Mouse (Mus musculus) heart, postnatal 36 days (tissue): ENCODE measurements at regions not wholly inside any gene's neighbourhood (a gene's known extent, or its start where the extent isn't known, plus 50 kb on each side); places are given as distances from the start of the nearest gene placed in this dataset.

Source experiments
- DNase-seq, 2 experiments: peaks; one replicate each; pipeline ENCODE4 v3.0.0; 2021 to 2022
- intact Hi-C: fragments of 180-260 bp; cut with DNase I; formaldehyde crosslinking; loops from one replicate; pipeline ENCODE4 v1.15.1; 2025

GRCm38 (mm10) chr15:31087607-31088006 lies 136.5 kb upstream of the Dap start:
- intact Hi-C loops: no loop called here
- DNase-seq: no peak

- intact Hi-C loops: no loop called here
- no peak for DNase-seq
These were observed 132.1 kb upstream of the Dap start for GRCm38 (mm10) chr15:31091916-31092570.

- intact Hi-C loops: no loop called here
- no peak for DNase-seq
These were observed 127.9 kb upstream of the Dap start for GRCm38 (mm10) chr15:31096206-31096605.

GRCm38 (mm10) chr15:31097301-31097700 lies 126.8 kb upstream of the Dap start:
- intact Hi-C loops: no loop called here
- DNase-seq: no peak

- no peak for DNase-seq
- intact Hi-C loops: no loop called here
These were observed 119.4 kb upstream of the Dap start for GRCm38 (mm10) chr15:31104743-31105142.

- intact Hi-C loops: no loop called here
- DNase-seq: no peak
These were observed 117.2 kb upstream of the Dap start for GRCm38 (mm10) chr15:31106907-31107306.

- no peak for DNase-seq
These were observed 110.9 kb upstream of the Dap start for GRCm38 (mm10) chr15:31113216-31113615.

GRCm38 (mm10) chr15:31117338-31117737 lies 106.8 kb upstream of the Dap start:
- no peak for DNase-seq
- intact Hi-C loops: no loop called here

More at GRCm38 (mm10) chr15:31113216-31113615, 110.9 kb upstream of the Dap start:
- intact Hi-C loops: no loop called here

- no peak for DNase-seq
- intact Hi-C loops: no loop called here
These were observed 104.0 kb upstream of the Dap start for GRCm38 (mm10) chr15:31120147-31120546.

- no peak for DNase-seq
- intact Hi-C loops: no loop called here
These were observed 98.3 kb upstream of the Dap start for GRCm38 (mm10) chr15:31125784-31126183.

GRCm38 (mm10) chr15:31126999-31127398 lies 97.1 kb upstream of the Dap start:
- DNase-seq: no peak
- intact Hi-C loops: no loop called here

GRCm38 (mm10) chr15:31134891-31135290 lies 89.2 kb upstream of the Dap start:
- DNase-seq: no peak
- intact Hi-C loops: no loop called here

GRCm38 (mm10) chr15:31138637-31139036 lies 85.5 kb upstream of the Dap start:
- intact Hi-C loops: no loop called here
- DNase-seq: no peak

GRCm38 (mm10) chr15:31141750-31142149 lies 82.4 kb upstream of the Dap start:
- DNase-seq: no peak
- intact Hi-C loops: no loop called here

GRCm38 (mm10) chr15:31148251-31149145 lies 75.6 kb upstream of the Dap start:
- intact Hi-C loops: no loop called here

GRCm38 (mm10) chr15:31149855-31150254 lies 74.3 kb upstream of the Dap start:
- no peak for DNase-seq
- intact Hi-C loops: loop anchor here (2.0 kb wide), 1 partner anchor 223 kb away; no protein-coding TSS in a partner anchor

More at GRCm38 (mm10) chr15:31148251-31149145, 75.6 kb upstream of the Dap start:
- no peak for DNase-seq

GRCm38 (mm10) chr15:31150546-31151471 lies 73.3 kb upstream of the Dap start:
- intact Hi-C loops: loop anchor here (2.0 kb wide), 1 partner anchor 224 kb away; no protein-coding TSS in a partner anchor
- DNase-seq: peak; percentile 43 to 55

GRCm38 (mm10) chr15:31155141-31155540 lies 69.0 kb upstream of the Dap start:
- intact Hi-C loops: no loop called here

GRCm38 (mm10) chr15:31166543-31167105 lies 57.5 kb upstream of the Dap start:
- intact Hi-C loops: no loop called here
- DNase-seq: no peak

More at GRCm38 (mm10) chr15:31155141-31155540, 69.0 kb upstream of the Dap start:
- DNase-seq: no peak

- intact Hi-C loops: no loop called here
- no peak for DNase-seq
These were observed 56.6 kb upstream of the Dap start for GRCm38 (mm10) chr15:31167506-31167905.
